Mouse (Mus musculus): ENCODE results near the gene Habp2. TPM values are rescaled to one million over a fixed set of nuclear protein-coding genes. Genes with fewer than 3 reads are reported as not detected.

The Habp2 gene
- 0.07 and 0.94 TPM in 2 replicates for polyA plus RNA-seq (2012; rRNA removed; ENCODE audit: low replicate concordance)

DNA sequence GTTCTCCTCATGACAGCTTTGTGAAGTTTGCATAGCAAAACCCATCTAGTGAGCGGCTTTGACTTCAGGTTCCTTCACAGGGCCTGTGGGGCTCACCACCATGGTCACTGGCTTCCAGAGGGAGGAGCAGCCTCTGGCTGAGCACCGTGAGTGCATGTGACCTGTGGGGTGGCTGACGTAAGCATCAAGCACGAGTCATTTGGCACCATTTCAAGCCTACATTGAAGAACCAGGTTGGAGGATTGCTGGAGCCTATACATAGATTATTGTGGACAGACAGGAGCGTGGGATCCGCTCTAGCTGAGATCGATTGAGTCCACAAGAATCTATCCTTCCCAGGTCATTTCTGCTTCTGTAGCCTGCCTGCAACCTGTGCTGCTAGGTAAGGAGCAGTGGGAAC lies at the start of gene Habp2:
Gene Habp2 (plus strand): TSS at position 272 of the 400 bp plus-strand sequence.

Other genes with a start within 250 kb of the Habp2 start
- gene Nrap, start 102.9 kb downstream of the Habp2 start, polyA plus RNA-seq (2012; rRNA removed; ENCODE audit: low replicate concordance), result 0.16 and 0.24 TPM in 2 replicates
- 18.5 and 21.2 TPM in 2 replicates for gene Casp7, start 110.0 kb downstream of the Habp2 start, polyA plus RNA-seq (2012; rRNA removed; ENCODE audit: low replicate concordance)
- 0.21 and 62.0 TPM in 2 replicates for gene Plekhs1, start 174.5 kb downstream of the Habp2 start, polyA plus RNA-seq (2012; rRNA removed; ENCODE audit: low replicate concordance)

Measured in subcutaneous adipose tissue, adult 2 months (tissue).